Mouse (Mus musculus) forebrain, embryonic 14.5 days (tissue): Measurements from ENCODE around the gene Kcnd3. TPM values are rescaled to one million over a fixed set of nuclear protein-coding genes. Genes with fewer than 3 reads are reported as not detected.

Source experiments
- ATAC-seq: fragments of 200-750 bp; cut with Nextera tagmentation; 2 replicates; pipeline ENCODE4 v1.8.0; 2017; ENCODE audit warnings: mild to moderate bottlenecking, moderate library complexity
- DNase-seq: peaks from one replicate; pipeline ENCODE4 v3.0.0-alpha.2; 2015; ENCODE audit warnings: low spot score
- H3K27ac ChIP-seq: fragments of 300-500 bp; sonication (generic); 2 replicates; pipeline ENCODE4 v1.5.1; 2014; ENCODE audit warnings: low read depth, mild to moderate bottlenecking, control low read depth, low read length, moderate library complexity
- H3K27me3 ChIP-seq: fragments of 300-500 bp; sonication (generic); replicated peaks from 2 replicates; pipeline ENCODE4 v1.6.1; 2014; ENCODE audit warnings: low read length, control low read depth, mixed read lengths; ENCODE audit not compliant: control insufficient read depth, insufficient read depth
- H3K36me3 ChIP-seq: fragments of 300-500 bp; sonication (generic); 2 replicates; pipeline ENCODE4 v1.6.1; 2014; ENCODE audit warnings: low read length, control low read depth; ENCODE audit not compliant: control insufficient read depth, insufficient read depth
- H3K4me1 ChIP-seq: fragments of 300-500 bp; sonication (generic); 2 replicates; pipeline ENCODE4 v1.6.1; 2014; ENCODE audit warnings: antibody characterized with exemption, low read length, control low read depth; ENCODE audit not compliant: control insufficient read depth, insufficient read depth
- H3K4me2 ChIP-seq: fragments of 300-500 bp; sonication (generic); 2 replicates; pipeline ENCODE4 v1.6.1; 2014; ENCODE audit warnings: mild to moderate bottlenecking, control low read depth, low read length
- H3K4me3 ChIP-seq: fragments of 300-500 bp; sonication (generic); 2 replicates; pipeline ENCODE4 v1.5.1; 2014; ENCODE audit warnings: low read depth, low read length, control low read depth
- H3K9ac ChIP-seq: fragments of 300-500 bp; sonication (generic); 2 replicates; pipeline ENCODE4 v1.6.1; 2014; ENCODE audit warnings: mild to moderate bottlenecking, low read length, control low read depth, moderate library complexity
- H3K9me3 ChIP-seq: fragments of 300-500 bp; sonication (generic); replicated peaks from 2 replicates; pipeline ENCODE4 v1.6.1; 2016; ENCODE audit warnings: low read length, control low read depth, mixed read lengths; ENCODE audit not compliant: control insufficient read depth
- WGBS: fragments of 180-500 bp; shearing (Covaris S2); extraction: QIAGEN DNeasy Blood & Tissue Kit; methylation state at CpG from one replicate; pipeline ENCODE4 v1.1.7; 2014; 5-methylcytosine and 5-hydroxymethylcytosine counted together
- polyA plus RNA-seq: library from polyadenylated mRNA; unstranded; fragments of >200 nt; fragmentation: Nextera tagmentation; extraction: Ambion mirVana; gene quantifications from 2 replicates; pipeline ENCODE4 v1.2.1, GENCODE M21; 2014

Kcnd3 gene
- polyA plus RNA-seq, 1 experiment from 2014 or later: 6.3 TPM

- DNase-seq: peak; percentile 52
- no peak overlapping the region for H3K4me3 ChIP-seq
- no peaks in the 10 kb centered on the region for H3K27me3 ChIP-seq
- 74% methylated on average over 2 of the region's 2 CpGs for WGBS
- H3K36me3 ChIP-seq: no peaks in the 10 kb centered on the region
- 0 out of 2 replicates have a peak, but pooled peaks cover 2% of the 10 kb centered on the region for H3K4me1 ChIP-seq
- ATAC-seq: peak; percentile 66
- no peak overlapping the region for H3K4me2 ChIP-seq
- peak overlapping the region; percentile 28; the same call in 1 of the 2 replicates for H3K27ac ChIP-seq
- no peak overlapping the region for H3K9ac ChIP-seq
- no peaks in the 10 kb centered on the region for H3K9me3 ChIP-seq
Measured at GRCm38 (mm10) chr3:105616861-105617743, 165.0 kb downstream of the Kcnd3 start.

GRCm38 (mm10) chr3:105621154-105621553, 169.0 kb downstream of the Kcnd3 start:
- Histone ChIP-seq H3K4me3 (no peak overlapping the region), H3K9me3 (no peaks in the 10 kb centered on the region), H3K36me3 (no peaks in the 10 kb centered on the region), H3K27ac (no peak overlapping the region), H3K9ac (no peak overlapping the region), H3K4me2 (no peak overlapping the region), H3K4me1 (peaks cover 2% of the 10 kb centered on the region; the same call in 1 of the 2 replicates), H3K27me3 (no peaks in the 10 kb centered on the region)
- ATAC-seq (no peak), DNase-seq (no peak)
- WGBS: 60% methylated on average over 8 of the region's 8 CpGs

- Histone ChIP-seq H3K9me3 (no peaks in the 10 kb centered on the region), H3K27ac (no peak overlapping the region), H3K4me2 (no peak overlapping the region), H3K9ac (no peak overlapping the region), H3K36me3 (no peaks in the 10 kb centered on the region), H3K4me1 (peaks cover 2% of the 10 kb centered on the region; the same call in 1 of the 2 replicates), H3K27me3 (no peaks in the 10 kb centered on the region), H3K4me3 (no peak overlapping the region)
- 42% methylated on average over 4 of the region's 4 CpGs for WGBS
- no peak for ATAC-seq
- DNase-seq: peak; percentile 13
Measured at GRCm38 (mm10) chr3:105623137-105623536, 171.0 kb downstream of the Kcnd3 start.

GRCm38 (mm10) chr3:105625961-105626360, 173.8 kb downstream of the Kcnd3 start:
- no peak for DNase-seq
- ATAC-seq: no peak
- H3K27ac ChIP-seq: no peak overlapping the region
- no peak overlapping the region for H3K4me3 ChIP-seq
- WGBS: 87% methylated on average over 2 of the region's 2 CpGs
- no peaks in the 10 kb centered on the region for H3K36me3 ChIP-seq
- H3K9ac ChIP-seq: no peak overlapping the region
- H3K9me3 ChIP-seq: no peaks in the 10 kb centered on the region
- H3K4me1 ChIP-seq: peaks cover 2% of the 10 kb centered on the region; the same call in 1 of the 2 replicates
- no peaks in the 10 kb centered on the region for H3K27me3 ChIP-seq
- no peak overlapping the region for H3K4me2 ChIP-seq

GRCm38 (mm10) chr3:105627258-105627657, 175.1 kb downstream of the Kcnd3 start:
- Histone ChIP-seq H3K9me3 (no peaks in the 10 kb centered on the region), H3K4me1 (peaks cover 3% of the 10 kb centered on the region), H3K27ac (no peak overlapping the region), H3K36me3 (no peaks in the 10 kb centered on the region), H3K9ac (no peak overlapping the region), H3K27me3 (no peaks in the 10 kb centered on the region), H3K4me2 (no peak overlapping the region), H3K4me3 (no peak overlapping the region)
- DNase-seq: no peak
- 67% methylated on average over 6 of the region's 6 CpGs for WGBS
- no peak for ATAC-seq

- ATAC-seq: no peak
- no peak overlapping the region for H3K4me3 ChIP-seq
- DNase-seq: peak; percentile 22
Measured at GRCm38 (mm10) chr3:105632296-105632695, 180.2 kb downstream of the Kcnd3 start.

GRCm38 (mm10) chr3:105633021-105633420, 180.9 kb downstream of the Kcnd3 start:
- Histone ChIP-seq H3K4me1 (peaks cover 11% of the 10 kb centered on the region), H3K4me3 (no peak overlapping the region), H3K27ac (no peak overlapping the region), H3K36me3 (no peaks in the 10 kb centered on the region), H3K9ac (no peak overlapping the region), H3K9me3 (no peaks in the 10 kb centered on the region), H3K27me3 (no peaks in the 10 kb centered on the region), H3K4me2 (no peak overlapping the region)
- DNase-seq (no peak), ATAC-seq (no peak)
- 57% methylated on average over 3 of the region's 3 CpGs for WGBS

More at GRCm38 (mm10) chr3:105632296-105632695, 180.2 kb downstream of the Kcnd3 start:
- Histone ChIP-seq H3K4me2 (no peak overlapping the region), H3K9me3 (no peaks in the 10 kb centered on the region), H3K27ac (0 out of 2 replicates have a peak overlapping the region, but pooled peaks have one; percentile 2), H3K4me1 (peaks cover 9% of the 10 kb centered on the region), H3K27me3 (no peaks in the 10 kb centered on the region), H3K9ac (no peak overlapping the region), H3K36me3 (no peaks in the 10 kb centered on the region)
- WGBS: 41% methylated on average over 2 of the region's 2 CpGs

- 45% methylated on average over 1 of the region's 1 CpGs for WGBS
- H3K4me2 ChIP-seq: no peak overlapping the region
- 0 out of 2 replicates have a peak, but pooled peaks cover 2% of the 10 kb centered on the region for H3K4me1 ChIP-seq
- no peak overlapping the region for H3K4me3 ChIP-seq
- peak; percentile 50; the same call in 1 of the 2 replicates for ATAC-seq
- H3K9me3 ChIP-seq: no peaks in the 10 kb centered on the region
- DNase-seq: peak; percentile 63
- H3K9ac ChIP-seq: no peak overlapping the region
- no peaks in the 10 kb centered on the region for H3K27me3 ChIP-seq
- H3K36me3 ChIP-seq: no peaks in the 10 kb centered on the region
- H3K27ac ChIP-seq: no peak overlapping the region
Measured at GRCm38 (mm10) chr3:105642186-105642585, 190.1 kb downstream of the Kcnd3 start.

GRCm38 (mm10) chr3:105643566-105643965, 191.4 kb downstream of the Kcnd3 start:
- H3K4me2 ChIP-seq: no peak overlapping the region
- H3K9me3 ChIP-seq: no peaks in the 10 kb centered on the region
- H3K36me3 ChIP-seq: no peaks in the 10 kb centered on the region
- 76% methylated on average over 5 of the region's 5 CpGs for WGBS
- H3K4me3 ChIP-seq: no peak overlapping the region
- no peak for DNase-seq
- H3K9ac ChIP-seq: no peak overlapping the region
- no peaks in the 10 kb centered on the region for H3K4me1 ChIP-seq
- no peak overlapping the region for H3K27ac ChIP-seq
- H3K27me3 ChIP-seq: no peaks in the 10 kb centered on the region
- ATAC-seq: no peak
